Mouse (Mus musculus): ENCODE results near the gene Stim2.

- no peak for TF ChIP-seq CTCF (IDR thresholded peaks at IDR 0.05; ENCODE audit: low read depth)
- TF ChIP-seq EP300 (IDR thresholded peaks at IDR 0.05; ENCODE audit: low read depth), result no peak
Measured at GRCm38 (mm10) chr5:54163890-54164289, 165.6 kb downstream of the Stim2 start.
